Mouse (Mus musculus): ENCODE results near the gene Adk.

DNA sequence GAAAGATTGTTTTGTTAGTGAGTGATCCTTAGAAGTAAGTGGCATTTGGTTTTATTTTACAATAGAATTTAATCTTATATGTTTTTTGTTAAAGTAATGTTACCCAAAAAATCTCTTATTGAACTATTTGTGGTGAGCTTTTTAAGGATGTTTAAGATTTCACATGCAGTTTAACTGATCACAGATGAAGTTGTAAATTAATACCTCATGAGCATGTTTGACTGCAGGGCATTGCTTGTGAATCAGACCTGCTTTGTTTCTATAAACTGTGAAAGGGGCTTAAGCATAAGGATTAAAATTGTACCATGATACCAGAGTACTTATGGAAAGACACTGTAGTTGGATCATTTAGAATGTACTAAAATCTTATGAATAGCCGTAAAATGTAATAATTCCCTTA lies 94.8 kb downstream of the Adk start:
- TF ChIP-seq POLR2A (IDR thresholded peaks at IDR 0.05; ENCODE audit: borderline replicate concordance, insufficient read depth, low read length) (no peak), CTCF (IDR thresholded peaks at IDR 0.05; ENCODE audit: borderline replicate concordance, insufficient read depth, low read depth, low read length) (no peak)
